Mouse (Mus musculus) spleen, adult 2 months (tissue): ENCODE measurements around the gene Tmem88. TPM values are rescaled to one million over a fixed set of nuclear protein-coding genes. Genes with fewer than 3 reads are reported as not detected.

Experiments used
- DNase-seq, 2 experiments: peaks; one replicate each; pipeline versions ENCODE4 v3.0.0 to v3.0.0-alpha.2; 2012 to 2021; ENCODE audit warnings: low spot score in 2 of 2, low read depth in 1 of 2
- H3K27ac ChIP-seq: fragments of 200-500 bp; 2 replicates; pipeline ENCODE4 v1.5.1; 2012; ENCODE audit warnings: low read length, inconsistent platforms; ENCODE audit not compliant: insufficient read depth
- H3K27me3 ChIP-seq: fragments of 200-500 bp; 2 replicates; pipeline ENCODE4 v1.6.1; 2012; ENCODE audit warnings: mild to moderate bottlenecking, moderate library complexity, low read length, inconsistent platforms; ENCODE audit not compliant: control insufficient read depth, insufficient read depth
- H3K36me3 ChIP-seq: fragments of 200-500 bp; 2 replicates; pipeline ENCODE4 v1.6.1; 2012; ENCODE audit warnings: mild to moderate bottlenecking, low read length, inconsistent platforms; ENCODE audit not compliant: control insufficient read depth, insufficient read depth
- H3K4me1 ChIP-seq: fragments of 200-500 bp; 2 replicates; pipeline ENCODE4 v1.6.1; 2011; ENCODE audit warnings: inconsistent platforms; ENCODE audit not compliant: control insufficient read depth, insufficient read depth, insufficient read length
- H3K4me3 ChIP-seq: fragments of 200-500 bp; 2 replicates; pipeline ENCODE4 v1.5.1; 2011; ENCODE audit warnings: mild to moderate bottlenecking, inconsistent platforms; ENCODE audit not compliant: insufficient read depth, insufficient read length; ENCODE audit errors: extremely low read depth
- CTCF ChIP-seq: fragments of 200-500 bp; IDR thresholded peaks from 2 replicates; pipeline ENCODE4 v1.5.1; 2011; ENCODE audit warnings: mild to moderate bottlenecking, inconsistent platforms; ENCODE audit not compliant: insufficient read depth, insufficient read length, insufficient replicate concordance; ENCODE audit errors: extremely low read depth
- POLR2A ChIP-seq: fragments of 200-500 bp; IDR thresholded peaks from 2 replicates; pipeline ENCODE4 v1.6.1; 2011; ENCODE audit warnings: low read depth, low read length, inconsistent platforms
- WGBS: fragments of 180-500 bp; shearing (Covaris S2); methylation state at CpG from one replicate; pipeline ENCODE4 v1.1.7; 2018; 5-methylcytosine and 5-hydroxymethylcytosine counted together
- polyA plus RNA-seq: library from polyadenylated mRNA; depleted of rRNA; stranded (reverse); fragments of >200 nt; gene quantifications from 2 replicates; pipeline ENCODE4 v1.2.3, GENCODE M21; 2012

Tmem88 gene
- polyA plus RNA-seq, 1 experiment, result 14.3 TPM

DNA sequence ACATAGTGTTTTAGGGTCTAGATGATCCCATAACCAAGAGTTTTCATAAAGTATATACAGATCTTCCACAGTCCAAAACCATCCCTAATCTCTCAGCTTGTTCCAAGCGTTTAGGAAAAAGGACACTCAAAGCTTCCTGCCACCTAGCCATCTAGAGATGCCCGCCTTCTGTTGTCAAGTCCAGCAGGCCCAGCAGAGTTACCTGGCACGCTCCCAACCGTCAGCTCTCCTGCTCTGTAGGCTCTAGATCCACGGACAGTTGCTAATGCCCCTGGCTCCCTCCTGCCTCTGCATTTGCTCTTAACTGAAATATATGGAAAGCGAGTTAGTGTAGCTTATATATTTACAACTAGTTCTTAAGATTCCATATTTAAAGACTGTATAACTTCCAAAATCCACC, 16.7 kb downstream of the Tmem88 start:
- H3K36me3 ChIP-seq, result no peaks in the 10 kb centered on the region
- DNase-seq, result no peak
- no peak overlapping the region for H3K4me3 ChIP-seq
- H3K27me3 ChIP-seq, result no peaks in the 10 kb centered on the region
- no peaks in the 10 kb centered on the region for H3K4me1 ChIP-seq
- H3K27ac ChIP-seq, result no peak overlapping the region
- TF ChIP-seq POLR2A (no peak), CTCF (no peak)
- WGBS, result 94% methylated on average over 6 of the region's 6 CpGs

DNA sequence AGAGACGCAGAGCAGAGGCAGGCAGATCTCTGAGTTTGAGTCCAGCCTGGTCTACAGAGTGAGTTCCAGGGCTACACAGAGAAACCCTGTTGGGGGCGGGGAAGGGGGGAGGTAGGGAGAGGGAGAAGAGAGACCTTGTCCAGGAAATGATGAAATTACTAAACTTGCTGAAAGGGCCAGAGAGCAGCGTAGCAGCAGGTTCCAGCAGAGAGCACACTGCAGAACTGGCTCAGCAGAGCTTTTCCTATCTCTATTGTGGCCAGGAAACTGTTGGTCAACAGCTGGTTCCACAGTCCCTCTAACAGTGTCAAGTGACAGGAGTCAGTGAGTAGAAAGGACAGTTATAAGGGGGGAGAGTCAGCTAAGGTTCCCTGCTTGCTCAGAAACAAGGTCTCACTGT, 18.4 kb downstream of the Tmem88 start:
- Histone ChIP-seq H3K4me1 (no peaks in the 10 kb centered on the region; the same call in 1 of the 2 replicates), H3K36me3 (no peaks in the 10 kb centered on the region), H3K27ac (no peak overlapping the region), H3K4me3 (no peak overlapping the region), H3K27me3 (no peaks in the 10 kb centered on the region)
- TF ChIP-seq POLR2A (no peak), CTCF (no peak)
- 67% methylated on average over 3 of the region's 3 CpGs for WGBS
- no peak for DNase-seq

DNA sequence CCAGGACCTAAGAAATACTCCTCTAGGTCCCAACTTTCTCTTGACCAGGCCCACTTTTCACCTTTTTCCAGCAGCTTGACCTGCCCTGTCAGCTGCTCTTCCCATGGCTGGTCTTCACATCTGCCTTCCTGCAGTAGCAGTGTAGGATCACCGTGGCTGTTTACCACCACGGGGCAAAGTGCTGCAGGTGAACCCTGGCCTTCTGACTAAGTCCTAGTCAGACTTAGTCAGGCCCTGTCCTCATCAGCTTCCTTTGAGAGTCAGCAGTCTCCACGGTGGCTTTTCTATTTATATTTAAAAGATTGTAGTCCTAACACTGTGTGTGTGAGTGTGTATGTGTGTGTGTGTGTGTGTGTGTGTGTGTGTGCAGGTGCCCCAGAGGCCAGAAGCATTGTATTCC, 20.3 kb downstream of the Tmem88 start:
- 64% methylated on average over 3 of the region's 3 CpGs for WGBS
- no peaks in the 10 kb centered on the region for H3K27me3 ChIP-seq
- no peak overlapping the region for H3K4me3 ChIP-seq
- no peak overlapping the region for H3K27ac ChIP-seq
- DNase-seq, result no peak
- no peaks in the 10 kb centered on the region for H3K36me3 ChIP-seq
- no peak for TF ChIP-seq POLR2A
- TF ChIP-seq CTCF, result no peak
- H3K4me1 ChIP-seq, result no peaks in the 10 kb centered on the region; the same call in 1 of the 2 replicates

DNA sequence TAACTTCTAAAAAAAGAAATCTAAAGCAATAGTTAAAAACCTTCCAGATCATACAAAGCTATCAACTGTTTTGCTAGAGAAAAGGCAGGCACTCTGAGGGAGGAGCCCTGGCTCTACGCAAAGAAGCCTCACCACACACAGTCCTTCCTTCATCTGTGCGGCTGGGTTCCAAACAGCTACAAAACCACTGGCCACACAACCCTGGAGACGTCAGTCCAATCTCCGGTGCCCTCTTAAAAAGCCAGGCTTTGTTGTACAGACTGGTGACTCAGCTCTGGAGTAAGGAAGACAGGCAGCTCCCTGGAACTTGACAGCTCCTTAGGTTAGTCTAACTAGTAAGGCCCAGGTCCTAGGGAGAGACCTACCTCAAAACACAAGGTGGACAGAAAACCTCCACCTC, 22.4 kb downstream of the Tmem88 start:
- Histone ChIP-seq H3K4me3 (no peak overlapping the region), H3K36me3 (no peaks in the 10 kb centered on the region), H3K27me3 (no peaks in the 10 kb centered on the region), H3K4me1 (no peaks in the 10 kb centered on the region; the same call in 1 of the 2 replicates), H3K27ac (no peak overlapping the region)
- 79% methylated on average over 4 of the region's 4 CpGs for WGBS
- DNase-seq, result no peak
- TF ChIP-seq POLR2A, result no peak
- TF ChIP-seq CTCF, result no peak

DNA sequence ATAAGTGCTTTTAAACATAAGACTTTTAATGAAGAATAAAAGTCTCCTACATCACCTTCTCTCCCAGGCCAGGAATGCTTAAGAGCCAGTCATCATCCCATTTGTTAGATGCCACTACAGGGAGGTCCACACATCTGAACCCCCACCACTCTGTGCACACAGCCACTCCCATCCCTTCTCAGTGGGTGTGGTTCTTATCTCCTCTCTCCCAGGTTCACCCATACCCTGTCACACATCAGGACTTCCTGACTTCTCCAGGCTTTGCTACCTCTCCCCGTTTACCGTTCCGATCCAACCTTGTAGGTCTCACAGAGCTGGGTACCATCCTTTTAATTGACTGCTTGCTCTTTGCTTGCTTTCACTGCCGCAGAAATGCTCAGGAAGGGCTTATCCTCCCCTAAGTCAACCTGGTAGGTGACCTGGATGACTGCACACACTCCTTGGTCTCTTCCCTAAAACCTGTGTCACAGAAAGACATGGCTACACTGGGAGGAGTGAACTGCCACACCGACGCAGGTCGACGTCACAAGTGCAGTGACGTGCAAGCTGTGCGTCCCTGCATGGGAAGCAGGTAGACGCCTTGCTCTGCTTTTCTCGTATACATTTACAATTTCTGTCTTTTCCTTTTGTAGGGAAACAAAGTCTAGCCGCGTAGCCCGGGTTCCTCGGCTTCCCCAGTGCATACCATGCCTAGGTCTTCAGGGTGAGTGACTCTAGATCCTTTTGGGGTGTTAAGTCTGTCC, 24.6 kb downstream of the Tmem88 start:
- H3K27me3 ChIP-seq, result no peaks in the 10 kb centered on the region
- TF ChIP-seq CTCF (no peak), POLR2A (no peak)
- no peaks in the 10 kb centered on the region for H3K36me3 ChIP-seq
- H3K4me3 ChIP-seq, result no peak overlapping the region
- WGBS, result 88% methylated on average over 16 of the region's 16 CpGs
- H3K4me1 ChIP-seq, result no peaks in the 10 kb centered on the region; the same call in 1 of the 2 replicates
- no peak for DNase-seq
- no peak overlapping the region for H3K27ac ChIP-seq

DNA sequence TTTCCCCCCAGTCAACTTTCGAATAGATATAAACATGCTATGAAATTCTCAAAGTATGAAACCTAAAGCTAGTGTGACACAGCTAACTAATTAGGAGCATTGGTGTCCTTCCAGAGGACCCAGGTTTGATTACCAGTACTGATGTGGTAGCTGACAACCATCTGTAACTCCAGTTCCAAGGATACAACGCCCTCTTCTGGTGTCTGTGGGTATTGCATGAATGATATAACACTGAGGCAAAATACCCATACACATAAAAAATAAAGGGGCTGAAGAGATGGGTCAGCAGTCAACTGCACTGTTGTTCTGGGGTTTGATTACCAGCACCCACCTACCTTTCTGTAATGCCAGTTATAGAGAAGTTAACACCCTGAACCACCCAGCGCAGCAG, 25.3 kb downstream of the Tmem88 start:
- no peak overlapping the region for H3K27ac ChIP-seq

DNA sequence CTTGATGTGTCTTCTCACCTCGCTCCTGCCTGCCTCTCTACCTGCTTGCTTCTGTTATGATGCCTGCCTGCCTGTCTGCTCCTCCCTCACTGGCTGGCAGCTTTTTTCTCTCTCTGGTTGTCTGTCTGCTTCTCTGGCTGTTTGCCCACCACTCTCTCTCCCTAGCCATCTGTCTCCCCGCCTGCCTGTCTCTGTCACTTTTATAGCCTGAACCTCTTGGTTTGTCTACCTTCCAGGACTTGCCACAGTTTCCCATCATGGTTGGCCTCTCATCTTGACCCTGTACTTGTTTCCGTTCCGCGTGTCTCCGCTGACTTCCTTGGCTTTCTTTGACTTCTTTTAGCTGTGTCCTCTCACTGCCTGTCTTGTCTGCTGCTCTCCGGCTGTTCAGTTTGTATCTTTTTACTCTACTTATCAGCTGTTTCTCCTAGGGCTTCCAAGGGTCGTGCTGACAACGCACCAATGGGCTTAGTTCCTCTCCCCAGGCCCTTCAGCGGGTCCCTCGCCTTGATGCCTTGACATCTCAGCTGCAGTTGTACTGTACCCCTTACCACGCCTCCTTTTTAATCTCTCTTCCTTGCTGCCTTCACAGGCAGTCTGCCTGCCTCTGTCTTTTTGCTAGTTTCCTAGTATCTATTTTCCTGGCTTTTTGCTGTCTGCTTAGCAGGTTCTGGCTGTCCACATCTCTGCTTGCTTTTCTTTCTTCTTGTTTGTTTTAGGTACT, 25.8 kb downstream of the Tmem88 start:
- Histone ChIP-seq H3K27me3 (no peaks in the 10 kb centered on the region), H3K4me3 (no peak overlapping the region), H3K4me1 (no peaks in the 10 kb centered on the region; the same call in 1 of the 2 replicates), H3K36me3 (no peaks in the 10 kb centered on the region), H3K27ac (peak overlapping the region; percentile 61)
- DNase-seq, result no peak
- 53% methylated on average over 12 of the region's 12 CpGs for WGBS
- no peak for TF ChIP-seq CTCF
- TF ChIP-seq POLR2A, result no peak

More for the DNA sequence above, 25.3 kb downstream of the Tmem88 start:
- Histone ChIP-seq H3K36me3 (no peaks in the 10 kb centered on the region), H3K4me3 (no peak overlapping the region), H3K4me1 (no peaks in the 10 kb centered on the region; the same call in 1 of the 2 replicates), H3K27me3 (no peaks in the 10 kb centered on the region)
- DNase-seq, result no peak
- TF ChIP-seq POLR2A (no peak), CTCF (no peak)
- WGBS, result 65% methylated on average over 3 of the region's 3 CpGs
